Mouse (Mus musculus): Measurements from ENCODE around the gene Znrf3.

Gene Znrf3

GRCm38 (mm10) chr11:5324296-5324695, 120.4 kb downstream of the Znrf3 start:
- no peak for DNase-seq (ENCODE audit: inconsistent age in 2 of 2, low spot score in 1 of 2)

GRCm38 (mm10) chr11:5321687-5322086, 123.0 kb downstream of the Znrf3 start:
- DNase-seq (ENCODE audit: inconsistent age in 2 of 2, low spot score in 1 of 2), result no peak

GRCm38 (mm10) chr11:5318976-5319375, 125.7 kb downstream of the Znrf3 start:
- no peak for DNase-seq (ENCODE audit: inconsistent age in 2 of 2, low spot score in 1 of 2)

GRCm38 (mm10) chr11:5318035-5318775, 126.4 kb downstream of the Znrf3 start:
- DNase-seq (ENCODE audit: inconsistent age in 2 of 2, low spot score in 1 of 2), result peak; percentile 49 to 59

GRCm38 (mm10) chr11:5314796-5315195, 129.9 kb downstream of the Znrf3 start:
- DNase-seq (ENCODE audit: inconsistent age in 2 of 2, low spot score in 1 of 2), result peak; percentile 67 to 87

GRCm38 (mm10) chr11:5314330-5314741, 130.3 kb downstream of the Znrf3 start:
- DNase-seq (ENCODE audit: inconsistent age in 2 of 2, low spot score in 1 of 2), result no peak

GRCm38 (mm10) chr11:5307024-5307905, 137.4 kb downstream of the Znrf3 start:
- DNase-seq (ENCODE audit: inconsistent age in 2 of 2, low spot score in 1 of 2), result peak in 1 of 2 experiments; percentile 57

GRCm38 (mm10) chr11:5306017-5306416, 138.6 kb downstream of the Znrf3 start:
- no peak for DNase-seq (ENCODE audit: inconsistent age in 2 of 2, low spot score in 1 of 2)

GRCm38 (mm10) chr11:5304526-5304925, 140.1 kb downstream of the Znrf3 start:
- no peak for DNase-seq (ENCODE audit: inconsistent age in 2 of 2, low spot score in 1 of 2)

GRCm38 (mm10) chr11:5298007-5298372, 146.7 kb downstream of the Znrf3 start:
- no peak for DNase-seq (ENCODE audit: inconsistent age in 2 of 2, low spot score in 1 of 2)

- peak; percentile 84 to 93 for DNase-seq (ENCODE audit: inconsistent age in 2 of 2, low spot score in 1 of 2)
These were observed 147.3 kb downstream of the Znrf3 start for GRCm38 (mm10) chr11:5297148-5298006.

- peak in 1 of 2 experiments; percentile 49 for DNase-seq (ENCODE audit: inconsistent age in 2 of 2, low spot score in 1 of 2)
These were observed 148.0 kb downstream of the Znrf3 start for GRCm38 (mm10) chr11:5296576-5297115.

GRCm38 (mm10) chr11:5294805-5295204, 149.8 kb downstream of the Znrf3 start:
- DNase-seq (ENCODE audit: inconsistent age in 2 of 2, low spot score in 1 of 2), result peak; percentile 55 to 76

- DNase-seq (ENCODE audit: inconsistent age in 2 of 2, low spot score in 1 of 2), result peak; percentile 65 to 93
These were observed 154.0 kb downstream of the Znrf3 start for GRCm38 (mm10) chr11:5290691-5291090.

GRCm38 (mm10) chr11:5289826-5290580, 154.6 kb downstream of the Znrf3 start:
- DNase-seq (ENCODE audit: inconsistent age in 2 of 2, low spot score in 1 of 2), result no peak

GRCm38 (mm10) chr11:5283987-5284386, 160.7 kb downstream of the Znrf3 start:
- DNase-seq (ENCODE audit: inconsistent age in 2 of 2, low spot score in 1 of 2), result no peak

- no peak for DNase-seq (ENCODE audit: inconsistent age in 2 of 2, low spot score in 1 of 2)
These were observed 163.7 kb downstream of the Znrf3 start for GRCm38 (mm10) chr11:5280932-5281331.

- DNase-seq (ENCODE audit: inconsistent age in 2 of 2, low spot score in 1 of 2), result no peak
These were observed 166.2 kb downstream of the Znrf3 start for GRCm38 (mm10) chr11:5278463-5278862.

- no peak for DNase-seq (ENCODE audit: inconsistent age in 2 of 2, low spot score in 1 of 2)
These were observed 167.2 kb downstream of the Znrf3 start for GRCm38 (mm10) chr11:5277307-5277971.

GRCm38 (mm10) chr11:5275216-5275615, 169.4 kb downstream of the Znrf3 start:
- no peak for DNase-seq (ENCODE audit: inconsistent age in 2 of 2, low spot score in 1 of 2)
